Mouse (Mus musculus) kidney, adult 2 months (tissue): ENCODE data around the gene Aip. TPM values are rescaled to one million over a fixed set of nuclear protein-coding genes. Genes with fewer than 3 reads are reported as not detected.

Source experiments
- DNase-seq: peaks from one replicate; pipeline ENCODE4 v3.0.0; 2021
- H3K27ac ChIP-seq: fragments of 200-500 bp; 2 replicates; pipeline ENCODE4 v1.5.1; 2012; ENCODE audit warnings: low read depth, low read length, control low read depth, inconsistent platforms; ENCODE audit not compliant: insufficient read depth
- H3K27me3 ChIP-seq: fragments of 200-500 bp; replicated peaks from 2 replicates; pipeline ENCODE4 v1.6.1; 2012; ENCODE audit warnings: mild to moderate bottlenecking, moderate library complexity, low read length, inconsistent platforms; ENCODE audit not compliant: control insufficient read depth, insufficient read depth
- H3K36me3 ChIP-seq: fragments of 200-500 bp; 2 replicates; pipeline ENCODE4 v1.6.1; 2012; ENCODE audit warnings: mild to moderate bottlenecking, moderate library complexity, low read length, inconsistent platforms; ENCODE audit not compliant: control insufficient read depth, insufficient read depth
- H3K4me1 ChIP-seq: fragments of 200-500 bp; 2 replicates; pipeline ENCODE4 v1.6.1; 2011; ENCODE audit warnings: low read length; ENCODE audit not compliant: control insufficient read depth, insufficient read depth
- H3K4me3 ChIP-seq: fragments of 200-500 bp; 2 replicates; pipeline ENCODE4 v1.5.1; 2011; ENCODE audit warnings: mild to moderate bottlenecking, low read depth, low read length, control low read depth; ENCODE audit not compliant: insufficient read depth
- CTCF ChIP-seq: fragments of 200-500 bp; conservative IDR thresholded peaks from 2 replicates; pipeline ENCODE4 v1.5.1; 2011; ENCODE audit warnings: low read depth, mild to moderate bottlenecking, control low read depth, low read length, moderate library complexity, mixed read lengths; ENCODE audit not compliant: insufficient read depth, insufficient read length
- POLR2A ChIP-seq: fragments of 200-500 bp; IDR thresholded peaks from one replicate; pipeline ENCODE4 v1.6.1; 2011; ENCODE audit warnings: low read depth, low read length, control low read depth
- WGBS: fragments of 180-500 bp; shearing (Covaris S2); methylation state at CpG from one replicate; pipeline ENCODE4 v1.1.7; 2018; 5-methylcytosine and 5-hydroxymethylcytosine counted together
- polyA plus RNA-seq: library from polyadenylated mRNA; depleted of rRNA; stranded (reverse); fragments of >200 nt; gene quantifications from 2 replicates; pipeline ENCODE4 v1.2.3, GENCODE M21; 2012

The Aip gene
- polyA plus RNA-seq, 1 experiment = 96.2 TPM

DNA sequence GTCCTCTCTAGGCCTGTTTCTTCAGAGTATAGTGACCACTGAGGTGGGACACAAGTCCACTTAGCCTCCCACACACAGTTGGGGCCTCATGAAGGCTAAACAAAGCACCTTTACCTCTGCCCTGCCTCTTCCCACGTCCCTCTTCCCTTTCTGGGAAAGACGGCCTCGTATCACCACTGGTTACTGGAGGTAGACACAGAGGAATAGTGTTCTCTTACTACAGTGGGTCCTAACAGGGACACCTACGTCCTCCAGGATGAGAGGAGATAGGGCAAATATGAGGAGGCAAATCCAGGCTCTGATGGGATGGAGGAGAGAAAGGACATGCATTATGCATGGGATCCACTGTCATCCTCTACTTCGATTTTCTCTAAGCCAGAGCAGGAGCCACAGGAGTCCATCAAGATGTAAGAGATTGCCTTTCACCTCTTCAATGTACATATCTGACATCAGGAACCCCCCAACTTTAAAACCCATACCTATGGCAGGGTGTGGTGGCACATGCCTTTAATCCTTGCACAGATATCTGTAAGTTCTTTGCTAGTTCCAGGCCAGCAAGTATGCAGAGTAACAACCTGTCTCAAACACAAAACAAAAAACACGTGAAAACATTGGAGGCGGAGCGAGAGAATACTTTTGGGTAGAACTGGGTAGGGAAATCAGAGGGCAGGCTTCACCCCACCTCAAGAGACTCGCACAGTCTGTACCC, 22.3 kb upstream of the Aip start:
- H3K4me3 ChIP-seq = peak overlapping the region; percentile 95; the same call in 1 of the 2 replicates
- DNase-seq = no peak
- TF ChIP-seq POLR2A (no peak), CTCF (no peak)
- H3K36me3 ChIP-seq = no peaks in the 10 kb centered on the region
- H3K27me3 ChIP-seq = no peaks in the 10 kb centered on the region
- peaks cover 15% of the 10 kb centered on the region for H3K4me1 ChIP-seq
- peak overlapping the region; percentile 57 for H3K27ac ChIP-seq
- WGBS = 44% methylated on average over 9 of the region's 9 CpGs

DNA sequence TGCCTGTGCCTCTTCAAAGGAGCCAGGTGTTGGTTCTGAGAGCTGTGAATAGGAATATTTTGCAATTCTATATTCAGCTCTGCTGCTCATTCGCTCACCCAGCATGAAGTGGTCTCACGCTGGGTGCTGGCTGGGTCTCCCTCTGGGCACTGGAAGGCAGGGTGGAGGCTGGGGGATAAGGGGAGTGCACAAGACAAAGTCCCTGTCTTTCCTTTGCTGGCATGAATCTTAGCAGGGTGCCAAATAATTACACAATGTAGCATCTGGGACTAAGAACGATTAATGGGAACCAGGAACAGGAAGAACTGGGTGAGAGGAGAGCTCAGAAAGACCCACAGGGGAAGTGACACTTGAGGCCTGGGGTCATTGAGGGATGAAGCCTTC, 21.4 kb upstream of the Aip start:
- Histone ChIP-seq H3K4me3 (no peak overlapping the region), H3K27ac (no peak overlapping the region), H3K4me1 (peaks cover 15% of the 10 kb centered on the region), H3K36me3 (no peaks in the 10 kb centered on the region), H3K27me3 (no peaks in the 10 kb centered on the region)
- 72% methylated on average over 3 of the region's 3 CpGs for WGBS
- peak; percentile 25 for DNase-seq
- TF ChIP-seq POLR2A (no peak), CTCF (no peak)

DNA sequence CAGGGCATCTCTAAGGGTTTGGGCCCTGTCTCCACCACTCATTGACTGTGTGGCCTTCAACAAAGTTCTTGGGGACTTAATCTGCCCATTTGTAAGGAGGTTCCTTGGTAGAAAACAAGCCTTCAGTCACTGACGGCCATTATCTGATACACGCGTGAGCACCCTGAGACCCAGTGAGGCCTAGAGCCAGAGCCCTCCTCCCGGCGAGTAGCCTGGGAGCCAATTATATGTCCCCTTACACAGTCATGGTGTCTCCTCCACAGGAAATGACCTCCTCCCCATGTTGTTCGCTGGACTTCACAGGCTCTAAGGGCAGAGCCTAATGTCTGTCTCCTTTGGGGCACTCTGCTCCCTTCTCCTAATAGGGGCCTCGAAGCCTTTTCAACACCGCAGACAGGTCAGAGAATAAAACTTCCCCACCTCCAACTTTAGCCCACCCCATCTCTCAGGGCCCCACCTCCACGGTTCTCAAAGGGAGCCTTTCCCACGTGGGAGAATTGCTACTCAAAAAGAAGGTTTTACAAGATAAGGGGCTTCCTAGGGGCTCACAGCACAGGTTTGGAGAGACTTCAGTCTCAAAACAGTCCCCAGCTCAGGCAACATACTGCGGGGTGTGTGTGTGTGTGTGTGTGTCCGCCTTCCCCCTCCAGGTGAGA, 20.8 kb upstream of the Aip start:
- Histone ChIP-seq H3K4me3 (no peak overlapping the region), H3K4me1 (peaks cover 15% of the 10 kb centered on the region), H3K27me3 (no peaks in the 10 kb centered on the region), H3K36me3 (no peaks in the 10 kb centered on the region), H3K27ac (no peak overlapping the region)
- 81% methylated on average over 12 of the region's 12 CpGs for WGBS
- TF ChIP-seq POLR2A (no peak), CTCF (no peak)
- no peak for DNase-seq

DNA sequence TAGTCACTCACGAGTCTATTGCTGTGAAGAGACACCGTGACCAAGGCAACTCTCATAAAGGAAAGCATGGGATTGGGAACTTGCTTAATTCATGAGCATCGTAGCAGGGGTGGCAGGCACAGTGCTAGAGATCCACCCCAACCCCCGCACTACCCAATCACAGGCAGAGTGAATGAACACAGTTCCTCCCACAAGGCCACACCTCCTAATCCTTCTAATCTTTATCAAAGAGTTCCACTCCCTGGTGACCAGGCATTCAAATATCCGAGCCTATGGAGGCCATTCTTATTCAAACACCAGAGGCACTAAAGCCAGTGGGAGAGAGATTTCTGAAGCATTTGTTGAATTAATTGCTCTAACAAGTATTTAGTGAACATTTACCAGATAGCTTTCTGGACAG, 20.3 kb upstream of the Aip start:
- 97% methylated on average over 5 of the region's 5 CpGs for WGBS
- no peak for DNase-seq
- H3K4me3 ChIP-seq = no peak overlapping the region
- no peak overlapping the region for H3K27ac ChIP-seq
- no peaks in the 10 kb centered on the region for H3K36me3 ChIP-seq
- H3K27me3 ChIP-seq = no peaks in the 10 kb centered on the region
- TF ChIP-seq CTCF = no peak
- no peak for TF ChIP-seq POLR2A
- peaks cover 15% of the 10 kb centered on the region for H3K4me1 ChIP-seq

DNA sequence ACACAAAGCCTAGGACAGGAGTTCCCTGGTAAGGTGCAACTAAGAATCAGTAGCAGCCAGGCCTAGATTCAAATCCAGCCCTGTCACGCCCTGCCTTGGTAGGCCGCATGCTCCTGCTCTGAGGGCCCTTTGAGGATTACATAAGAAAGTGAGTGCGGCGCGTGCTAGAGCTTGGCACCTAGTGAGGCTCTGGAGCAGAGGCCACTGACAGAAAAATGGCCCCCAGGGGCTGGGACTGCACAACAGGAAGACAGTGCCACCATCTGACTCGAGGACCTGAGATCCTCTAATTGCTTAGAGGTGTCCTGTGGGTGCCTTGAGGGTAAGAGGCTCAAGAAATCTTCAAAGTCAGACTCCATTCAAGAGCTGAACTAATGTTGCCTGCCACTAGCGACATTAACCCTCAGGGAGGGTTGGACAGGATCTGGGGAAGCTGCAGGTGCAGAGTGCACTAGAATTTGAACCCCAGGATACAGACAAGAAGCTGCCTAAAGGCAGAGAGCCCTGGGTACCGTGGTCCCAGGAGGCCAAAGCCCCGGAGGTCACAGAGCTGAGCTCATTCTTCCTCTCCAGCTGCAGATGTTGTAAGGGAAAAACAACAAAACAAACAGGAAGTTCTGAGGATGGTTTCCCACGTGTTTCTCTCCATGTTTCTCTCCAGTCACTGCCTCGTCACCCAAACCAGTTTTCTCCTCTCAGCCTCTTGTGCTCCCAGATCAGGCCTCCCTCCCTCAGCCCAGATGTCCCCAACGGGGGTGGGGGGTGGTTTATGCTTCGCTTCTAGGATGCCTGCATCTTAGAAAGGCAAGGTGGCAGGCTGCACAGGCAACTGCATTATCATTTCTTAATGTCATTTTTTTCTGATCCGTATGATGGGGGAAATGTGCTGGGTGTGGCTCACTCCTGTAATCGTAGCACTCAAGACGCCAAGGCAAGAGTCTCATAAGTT, 19.2 kb upstream of the Aip start:
- no peak overlapping the region for H3K27ac ChIP-seq
- TF ChIP-seq CTCF = no peak
- TF ChIP-seq POLR2A = no peak

DNA sequence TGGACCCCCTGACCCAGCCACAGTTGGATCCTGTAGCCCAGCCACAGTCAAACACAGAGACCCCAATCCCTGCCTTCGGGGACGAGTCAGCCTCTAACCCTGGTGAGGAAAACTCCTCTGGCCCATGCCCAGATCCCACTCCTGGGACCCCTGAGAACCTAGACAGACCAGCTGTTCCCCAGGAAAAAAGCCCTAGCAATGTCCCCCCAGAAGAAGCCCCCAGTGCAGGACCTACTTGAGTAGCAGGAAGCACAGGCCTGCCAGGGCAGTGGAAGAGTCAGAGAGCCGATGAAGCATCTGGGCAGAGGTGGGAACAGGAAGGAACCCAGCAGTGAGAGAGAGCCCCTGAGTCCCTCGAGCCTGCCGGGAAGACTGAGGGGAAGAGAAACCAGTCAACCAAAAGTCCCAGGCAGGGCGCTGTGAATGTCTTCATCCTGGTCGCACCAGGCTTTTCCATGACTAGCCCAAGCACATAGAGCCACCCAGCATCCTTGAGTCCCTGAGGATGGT, 18.2 kb upstream of the Aip start, which contains the start of gene Cabp4:
Gene Cabp4 (minus strand): TSS at position 275 of the 510 bp plus-strand sequence.
- TF ChIP-seq CTCF = no peak
- TF ChIP-seq POLR2A = no peak
- Histone ChIP-seq H3K36me3 (no peaks in the 10 kb centered on the region), H3K4me1 (peaks cover 5% of the 10 kb centered on the region; the same call in 1 of the 2 replicates), H3K4me3 (no peak within 1 kb of the TSS), H3K27me3 (no peaks in the 10 kb centered on the region), H3K27ac (no peak within 1 kb of the TSS)
- WGBS = 76% methylated on average over 7 of the region's 7 CpGs
- no peak for DNase-seq

More for the DNA sequence above, 19.2 kb upstream of the Aip start:
- Histone ChIP-seq H3K4me3 (no peak overlapping the region), H3K36me3 (no peaks in the 10 kb centered on the region), H3K27me3 (no peaks in the 10 kb centered on the region), H3K4me1 (peaks cover 13% of the 10 kb centered on the region)
- DNase-seq = peak; percentile 42
- WGBS = 73% methylated on average over 16 of the region's 16 CpGs
